Mouse (Mus musculus): ENCODE measurements around the gene Slc2a10. TPM values are rescaled to one million over a fixed set of nuclear protein-coding genes. Genes with fewer than 3 reads are reported as not detected.
A peak's percentile ranks its signal among the peaks of the same experiment; 100 is the strongest.
"Not testable (repeated sequence)": the region's sequence is repeated elsewhere in the genome, so short reads cannot be mapped to it uniquely, and the experiment has no call there.

Slc2a10 gene
- polyA plus RNA-seq, 1 experiment from 2014 or later: 5.5 TPM

GRCm38 (mm10) chr2:165485826-165486225, 17.8 kb upstream of the Slc2a10 start:
- peaks cover 34% of the 10 kb centered on the region for H3K4me1 ChIP-seq
- H3K9me3 ChIP-seq: no peaks in the 10 kb centered on the region
- H3K36me3 ChIP-seq (replicated peaks): peaks cover 29% of the 10 kb centered on the region
- H3K27ac ChIP-seq (replicated peaks): no peak overlapping the region
- no peak overlapping the region for H3K4me3 ChIP-seq
- DNase-seq (ENCODE audit: low spot score): no peak
- WGBS: 77% methylated on average over 3 of the region's 3 CpGs
- H3K27me3 ChIP-seq (replicated peaks; ENCODE audit: low read depth, poor library complexity, severe bottlenecking): no peaks in the 10 kb centered on the region

GRCm38 (mm10) chr2:165486401-165486800, 17.2 kb upstream of the Slc2a10 start:
- Histone ChIP-seq H3K27ac (replicated peaks) (0 out of 2 replicates have a peak overlapping the region, but pooled peaks have one; percentile 15), H3K4me1 (peaks cover 34% of the 10 kb centered on the region), H3K9me3 (no peaks in the 10 kb centered on the region), H3K36me3 (replicated peaks) (peaks cover 33% of the 10 kb centered on the region), H3K4me3 (no peak overlapping the region), H3K27me3 (replicated peaks; ENCODE audit: low read depth, poor library complexity, severe bottlenecking) (no peaks in the 10 kb centered on the region)
- no peak for DNase-seq (ENCODE audit: low spot score)
- 83% methylated on average over 5 of the region's 5 CpGs for WGBS

GRCm38 (mm10) chr2:165486881-165487535, 16.6 kb upstream of the Slc2a10 start:
- Histone ChIP-seq H3K27me3 (replicated peaks; ENCODE audit: low read depth, poor library complexity, severe bottlenecking) (no peaks in the 10 kb centered on the region), H3K36me3 (replicated peaks) (peaks cover 33% of the 10 kb centered on the region), H3K9me3 (no peaks in the 10 kb centered on the region), H3K4me1 (peaks cover 35% of the 10 kb centered on the region), H3K27ac (replicated peaks) (0 out of 2 replicates have a peak overlapping the region, but pooled peaks have one; percentile 41), H3K4me3 (peak overlapping the region; percentile 12; the same call in 1 of the 2 replicates)
- WGBS: 26% methylated on average over 8 of the region's 8 CpGs
- DNase-seq (ENCODE audit: low spot score): peak; percentile 78

GRCm38 (mm10) chr2:165492648-165493553, 10.7 kb upstream of the Slc2a10 start, which contains the start of gene Trp53rka:
Trp53rka (minus strand) TSS chr2:165493324.
- peak; percentile 88 for DNase-seq (ENCODE audit: low spot score)
- peaks cover 33% of the 10 kb centered on the region for H3K36me3 ChIP-seq (replicated peaks)
- H3K4me3 ChIP-seq: peak within 1 kb of the TSS; percentile 72
- H3K9me3 ChIP-seq: no peaks in the 10 kb centered on the region
- H3K27ac ChIP-seq (replicated peaks): peak within 1 kb of the TSS; percentile 89
- H3K4me1 ChIP-seq: peaks cover 26% of the 10 kb centered on the region
- no peaks in the 10 kb centered on the region for H3K27me3 ChIP-seq (replicated peaks; ENCODE audit: low read depth, poor library complexity, severe bottlenecking)
- WGBS: under 1% methylated on average over 84 of the region's 84 CpGs

- 22% methylated on average over 17 of the region's 17 CpGs for WGBS
- Histone ChIP-seq H3K27me3 (replicated peaks; ENCODE audit: low read depth, poor library complexity, severe bottlenecking) (no peaks in the 10 kb centered on the region), H3K4me1 (peaks cover 26% of the 10 kb centered on the region), H3K9me3 (no peaks in the 10 kb centered on the region), H3K4me3 (peak overlapping the region; percentile 72), H3K27ac (replicated peaks) (peak overlapping the region; percentile 89), H3K36me3 (replicated peaks) (peaks cover 25% of the 10 kb centered on the region)
- no peak for DNase-seq (ENCODE audit: low spot score)
Observed at GRCm38 (mm10) chr2:165493587-165494210, 9.9 kb upstream of the Slc2a10 start.

GRCm38 (mm10) chr2:165494495-165494894, 9.1 kb upstream of the Slc2a10 start:
- DNase-seq (ENCODE audit: low spot score): no peak

GRCm38 (mm10) chr2:165496251-165496650, 7.3 kb upstream of the Slc2a10 start:
- Histone ChIP-seq H3K27ac (replicated peaks) (no peak overlapping the region), H3K9me3 (no peaks in the 10 kb centered on the region), H3K4me3 (no peak overlapping the region), H3K4me1 (peaks cover 26% of the 10 kb centered on the region), H3K27me3 (replicated peaks; ENCODE audit: low read depth, poor library complexity, severe bottlenecking) (no peaks in the 10 kb centered on the region), H3K36me3 (replicated peaks) (no peaks in the 10 kb centered on the region)
- peak; percentile 58 for DNase-seq (ENCODE audit: low spot score)

More at GRCm38 (mm10) chr2:165494495-165494894, 9.1 kb upstream of the Slc2a10 start:
- Histone ChIP-seq H3K9me3 (no peaks in the 10 kb centered on the region), H3K27ac (replicated peaks) (peak overlapping the region; percentile 30; the same call in 1 of the 2 replicates), H3K27me3 (replicated peaks; ENCODE audit: low read depth, poor library complexity, severe bottlenecking) (no peaks in the 10 kb centered on the region), H3K36me3 (replicated peaks) (peaks cover 17% of the 10 kb centered on the region), H3K4me1 (peaks cover 26% of the 10 kb centered on the region), H3K4me3 (peak overlapping the region; percentile 72; the same call in 1 of the 2 replicates)
- WGBS: 64% methylated on average over 2 of the region's 2 CpGs

- H3K4me3 ChIP-seq: no peak overlapping the region
- WGBS: 71% methylated on average over 2 of the region's 2 CpGs
- no peak overlapping the region for H3K27ac ChIP-seq (replicated peaks)
- no peak for DNase-seq (ENCODE audit: low spot score)
- H3K27me3 ChIP-seq (replicated peaks; ENCODE audit: low read depth, poor library complexity, severe bottlenecking): peaks cover 4% of the 10 kb centered on the region
- no peaks in the 10 kb centered on the region for H3K36me3 ChIP-seq (replicated peaks)
- peaks cover 20% of the 10 kb centered on the region for H3K4me1 ChIP-seq
- no peaks in the 10 kb centered on the region for H3K9me3 ChIP-seq
Observed at GRCm38 (mm10) chr2:165497706-165498275, 5.8 kb upstream of the Slc2a10 start.

- Histone ChIP-seq H3K27ac (replicated peaks) (no peak overlapping the region), H3K4me1 (peaks cover 25% of the 10 kb centered on the region), H3K27me3 (replicated peaks; ENCODE audit: low read depth, poor library complexity, severe bottlenecking) (peaks cover 12% of the 10 kb centered on the region), H3K9me3 (no peaks in the 10 kb centered on the region), H3K4me3 (no peak overlapping the region), H3K36me3 (replicated peaks) (no peaks in the 10 kb centered on the region)
- 74% methylated on average over 6 of the region's 6 CpGs for WGBS
- no peak for DNase-seq (ENCODE audit: low spot score)
Observed at GRCm38 (mm10) chr2:165498816-165499215, 4.8 kb upstream of the Slc2a10 start.

GRCm38 (mm10) chr2:165509686-165510085, 6.1 kb downstream of the Slc2a10 start:
- no peaks in the 10 kb centered on the region for H3K36me3 ChIP-seq (replicated peaks)
- H3K27me3 ChIP-seq (replicated peaks; ENCODE audit: low read depth, poor library complexity, severe bottlenecking): peaks cover 11% of the 10 kb centered on the region
- DNase-seq (ENCODE audit: low spot score): no peak
- H3K9me3 ChIP-seq: no peaks in the 10 kb centered on the region
- 79% methylated on average over 9 of the region's 9 CpGs for WGBS
- H3K4me1 ChIP-seq: peaks cover 38% of the 10 kb centered on the region
- H3K27ac ChIP-seq (replicated peaks): no peak overlapping the region
- no peak overlapping the region for H3K4me3 ChIP-seq

GRCm38 (mm10) chr2:165510466-165510865, 6.9 kb downstream of the Slc2a10 start:
- Histone ChIP-seq H3K27me3 (replicated peaks; ENCODE audit: low read depth, poor library complexity, severe bottlenecking) (peaks cover 4% of the 10 kb centered on the region; the same call in 1 of the 2 replicates), H3K9me3 (no peaks in the 10 kb centered on the region), H3K4me1 (peaks cover 34% of the 10 kb centered on the region), H3K27ac (replicated peaks) (no peak overlapping the region), H3K4me3 (no peak overlapping the region), H3K36me3 (replicated peaks) (no peaks in the 10 kb centered on the region; the same call in 1 of the 2 replicates)
- DNase-seq (ENCODE audit: low spot score): no peak
- WGBS: 68% methylated on average over 5 of the region's 5 CpGs

GRCm38 (mm10) chr2:165510914-165511458, 7.4 kb downstream of the Slc2a10 start:
- H3K27ac ChIP-seq (replicated peaks); DNase-seq (ENCODE audit: low spot score); H3K4me3 ChIP-seq; H3K36me3 ChIP-seq (replicated peaks); H3K9me3 ChIP-seq; H3K27me3 ChIP-seq (replicated peaks; ENCODE audit: low read depth, poor library complexity, severe bottlenecking): not testable (repeated sequence)
- peaks cover 38% of the 10 kb centered on the region for H3K4me1 ChIP-seq
- 59% methylated on average over 2 of the region's 2 CpGs for WGBS
